Mouse (Mus musculus) CH12.LX (cell line): ENCODE data around the gene Ccnt1. TPM values are rescaled to one million over a fixed set of nuclear protein-coding genes. Genes with fewer than 3 reads are reported as not detected.

Experiments
- DNase-seq: peaks from one replicate; pipeline ENCODE4 v3.0.0-alpha.2; 2013; ENCODE audit errors: extremely low read depth
- H3K27ac ChIP-seq: 2 replicates; pipeline ENCODE4 v1.5.1; 2012; ENCODE audit warnings: low read depth, mild to moderate bottlenecking, control low read depth, moderate library complexity; ENCODE audit not compliant: insufficient read depth
- H3K27me3 ChIP-seq: replicated peaks from 2 replicates; pipeline ENCODE3; 2012; ENCODE audit warnings: inconsistent platforms
- H3K36me3 ChIP-seq, 2 experiments: replicated peaks in 1 of 2; 2 replicates each; pipeline versions ENCODE3 to v1.6.1; 2012; ENCODE audit warnings: inconsistent platforms in 1 of 2, low read length in 1 of 2, mild to moderate bottlenecking in 1 of 2, mixed read lengths in 1 of 2, moderate library complexity in 1 of 2; ENCODE audit not compliant: control insufficient read depth in 1 of 2, insufficient read depth in 1 of 2
- H3K4me1 ChIP-seq, 2 experiments: 2 replicates each; pipeline ENCODE4 v1.6.1; 2012; ENCODE audit warnings: inconsistent platforms in 1 of 2, moderate library complexity in 1 of 2; ENCODE audit not compliant: insufficient read depth in 2 of 2, control insufficient read depth in 1 of 2
- H3K4me2 ChIP-seq: 2 replicates; pipeline ENCODE4 v1.6.1; 2012; ENCODE audit warnings: low read depth, mild to moderate bottlenecking, control low read depth; ENCODE audit not compliant: poor library complexity, insufficient read depth, severe bottlenecking
- H3K4me3 ChIP-seq, 3 experiments: fragments of 150-350 bp in 1 of 3; sonication (generic) in 1 of 3; replicated peaks in 1 of 3; 2 replicates each; pipeline versions ENCODE3 to v1.5.1; 2011 to 2012; ENCODE audit warnings: low read depth in 2 of 3, low read length in 2 of 3, mild to moderate bottlenecking in 2 of 3, moderate library complexity in 2 of 3, control low read depth in 1 of 3, improper control_type of control experiment in 1 of 3, inconsistent platforms in 1 of 3, mixed read lengths in 1 of 3; ENCODE audit not compliant: poor library complexity in 1 of 3
- H3K79me2 ChIP-seq: replicated peaks from 2 replicates; pipeline ENCODE4 v1.6.1; 2012; ENCODE audit warnings: mild to moderate bottlenecking, moderate library complexity; ENCODE audit not compliant: control insufficient read depth, poor library complexity, insufficient read depth, severe bottlenecking; ENCODE audit errors: extremely low read depth
- H3K9ac ChIP-seq: 2 replicates; pipeline ENCODE4 v1.6.1; 2012; ENCODE audit warnings: low read depth, mild to moderate bottlenecking, control low read depth, moderate library complexity; ENCODE audit not compliant: insufficient read depth
- H3K9me3 ChIP-seq: replicated peaks from 2 replicates; pipeline ENCODE3; 2012; ENCODE audit warnings: low read length, inconsistent platforms, mixed read lengths
- CHD1 ChIP-seq: IDR thresholded peaks from 2 replicates; pipeline ENCODE4 v1.6.1; 2012; ENCODE audit warnings: low read depth, low read length, improper control_type of control experiment, inconsistent platforms
- CHD2 ChIP-seq: IDR thresholded peaks from 2 replicates; pipeline ENCODE4 v1.6.1; 2011; ENCODE audit warnings: low read length, improper control_type of control experiment
- E2F4 ChIP-seq: IDR thresholded peaks from 2 replicates; pipeline ENCODE4 v1.6.1; 2011; ENCODE audit warnings: low read depth, low read length, improper control_type of control experiment; ENCODE audit not compliant: insufficient replicate concordance
- EP300 ChIP-seq: IDR thresholded peaks from 2 replicates; pipeline ENCODE4 v1.6.1; 2011; ENCODE audit warnings: low read length, improper control_type of control experiment
- ETS1 ChIP-seq: conservative IDR thresholded peaks from 2 replicates; pipeline ENCODE4 v1.6.1; 2012; ENCODE audit warnings: low read depth, mild to moderate bottlenecking, inconsistent platforms, low read length, improper control_type of control experiment, moderate library complexity
- GABPA ChIP-seq: IDR thresholded peaks from 2 replicates; pipeline ENCODE4 v1.6.1; 2012; ENCODE audit warnings: low read depth, low read length, improper control_type of control experiment, inconsistent platforms; ENCODE audit not compliant: insufficient replicate concordance
- IRF4 ChIP-seq: IDR thresholded peaks from 2 replicates; pipeline ENCODE4 v1.6.1; 2014; ENCODE audit warnings: low read depth, mild to moderate bottlenecking, inconsistent platforms, low read length, improper control_type of control experiment
- JUND ChIP-seq: conservative IDR thresholded peaks from 2 replicates; pipeline ENCODE4 v1.6.1; 2011; ENCODE audit warnings: low read depth, low read length, improper control_type of control experiment
- KAT2A ChIP-seq: IDR thresholded peaks from 2 replicates; pipeline ENCODE4 v1.6.1; 2012; ENCODE audit warnings: low read length, improper control_type of control experiment, inconsistent platforms; ENCODE audit not compliant: insufficient replicate concordance
- MAFK ChIP-seq: IDR thresholded peaks from 2 replicates; pipeline ENCODE4 v1.6.1; 2011; ENCODE audit warnings: low read length, improper control_type of control experiment; ENCODE audit not compliant: insufficient replicate concordance
- MAX ChIP-seq: IDR thresholded peaks from 2 replicates; pipeline ENCODE4 v1.6.1; 2011; ENCODE audit warnings: low read length, improper control_type of control experiment
- MXI1 ChIP-seq: IDR thresholded peaks from 2 replicates; pipeline ENCODE4 v1.6.1; 2011; ENCODE audit warnings: mild to moderate bottlenecking, low read depth, low read length, improper control_type of control experiment
- NRF1 ChIP-seq: IDR thresholded peaks from 2 replicates; pipeline ENCODE4 v1.6.1; 2014; ENCODE audit warnings: low read depth, mild to moderate bottlenecking, inconsistent platforms, low read length, improper control_type of control experiment, moderate library complexity
- PAX5 ChIP-seq: IDR thresholded peaks from 2 replicates; pipeline ENCODE4 v1.6.1; 2012; ENCODE audit warnings: low read length, inconsistent platforms, mixed read lengths
- POLR2AphosphoS2 ChIP-seq: IDR thresholded peaks from 2 replicates; pipeline ENCODE4 v1.6.1; 2011; ENCODE audit warnings: low read depth, low read length, improper control_type of control experiment
- RAD21 ChIP-seq: IDR thresholded peaks from 2 replicates; pipeline ENCODE4 v1.6.1; 2011; ENCODE audit warnings: low read depth, mild to moderate bottlenecking, low read length, improper control_type of control experiment, moderate library complexity
- RCOR1 ChIP-seq: conservative IDR thresholded peaks from 2 replicates; pipeline ENCODE4 v1.6.1; 2012; ENCODE audit warnings: low read depth, mild to moderate bottlenecking, inconsistent platforms, low read length, improper control_type of control experiment
- SIN3A ChIP-seq: IDR thresholded peaks from 2 replicates; pipeline ENCODE4 v1.6.1; 2012; ENCODE audit warnings: low read length, improper control_type of control experiment, inconsistent platforms
- SMC3 ChIP-seq: IDR thresholded peaks from 2 replicates; pipeline ENCODE4 v1.6.1; 2011; ENCODE audit warnings: low read depth, low read length, improper control_type of control experiment
- UBTF ChIP-seq: IDR thresholded peaks from 2 replicates; pipeline ENCODE4 v1.6.1; 2012; ENCODE audit warnings: low read depth, mild to moderate bottlenecking, inconsistent platforms, low read length, improper control_type of control experiment, moderate library complexity
- USF1 ChIP-seq: IDR thresholded peaks from 2 replicates; pipeline ENCODE4 v1.6.1; 2014; ENCODE audit warnings: low read depth, mild to moderate bottlenecking, inconsistent platforms, low read length, improper control_type of control experiment
- ZC3H11A ChIP-seq: IDR thresholded peaks from 2 replicates; pipeline ENCODE4 v1.6.1; 2012; ENCODE audit warnings: low read depth, mild to moderate bottlenecking, inconsistent platforms, low read length, improper control_type of control experiment
- ZKSCAN1 ChIP-seq: IDR thresholded peaks from 2 replicates; pipeline ENCODE4 v1.6.1; 2012; ENCODE audit warnings: low read depth, inconsistent platforms, low read length, improper control_type of control experiment, borderline replicate concordance
- ZNF384 ChIP-seq: IDR thresholded peaks from 2 replicates; pipeline ENCODE4 v1.6.1; 2012; ENCODE audit warnings: low read depth, low read length, improper control_type of control experiment, inconsistent platforms
- dilution Hi-C: fragments of 300-500 bp; cut with MboI; formaldehyde crosslinking; loops from 2 replicates; pipeline ENCODE4 v1.14.3; 2020; ENCODE audit warnings: low sequenced_read_pairs; ENCODE audit not compliant: extremely low pct_unique_long_range_greater_than_20kb, extremely low pct_ligation_motif_present
- in situ Hi-C: fragments of 300-500 bp; cut with MboI; formaldehyde crosslinking; loops from 3 replicates; pipeline ENCODE4 v1.14.3; 2019; ENCODE audit warnings: low sequenced_read_pairs, low pct_ligation_motif_present, low pct_unique_long_range_greater_than_20kb, mixed read lengths
- polyA plus RNA-seq: library from polyadenylated mRNA; unstranded; fragments of >175 nt; gene quantifications from 2 replicates; pipeline ENCODE4 v1.2.1, GENCODE M21; 2012; ENCODE audit warnings: low read depth; ENCODE audit not compliant: insufficient read length
- total RNA-seq, 2 experiments: library from RNA; depleted of rRNA; stranded (reverse); fragments of 300-350 nt in 1 of 2; fragments of >200 nt in 1 of 2; gene quantifications; 2 replicates each; pipeline ENCODE4 v1.2.3; 2012 to 2014

Gene Ccnt1
- total and polyA plus RNA-seq, 3 experiments, result 36.8 to 73.3 (median 41.3) TPM

DNA sequence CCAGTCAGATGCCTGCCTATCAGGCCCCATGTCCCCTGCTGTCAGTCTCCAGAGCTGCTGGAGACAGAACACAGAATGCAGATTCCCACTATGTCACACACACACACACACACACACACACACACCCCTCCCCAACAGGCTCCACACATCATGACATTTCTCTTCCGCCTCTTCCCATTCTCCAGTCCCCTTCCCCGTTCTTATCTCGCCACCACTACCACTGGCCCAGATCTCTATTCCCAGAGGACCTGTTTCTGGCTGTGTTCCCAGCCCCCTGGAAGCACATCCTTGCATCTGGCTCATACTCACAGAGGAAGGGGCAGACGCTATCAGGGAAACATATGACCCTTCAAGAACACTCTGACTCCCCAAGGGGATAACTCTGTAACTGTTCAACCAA lies 36.8 kb upstream of the Ccnt1 start:
- no peak for DNase-seq
- in situ Hi-C loops (no loop called here), dilution Hi-C loops (no loop called here)
- Histone ChIP-seq H3K4me2 (no peak overlapping the region), H3K27me3 (peaks cover 83% of the 10 kb centered on the region), H3K9ac (no peak overlapping the region), H3K79me2 (no peaks in the 10 kb centered on the region), H3K4me3 (no peak overlapping the region), H3K36me3 (no peaks in the 10 kb centered on the region), H3K27ac (no peak overlapping the region), H3K9me3 (no peaks in the 10 kb centered on the region), H3K4me1 (peaks cover 0 to 3% of the 10 kb centered on the region in 2 experiments; a peak in 1 of 4 replicates)
- no peak for TF ChIP-seq CHD1
- TF ChIP-seq RCOR1, result no peak
- no peak for TF ChIP-seq SIN3A
- no peak for TF ChIP-seq ZC3H11A
- TF ChIP-seq EP300, result no peak
- TF ChIP-seq CHD2, result no peak
- no peak for TF ChIP-seq MXI1
- TF ChIP-seq KAT2A, result no peak
- no peak for TF ChIP-seq GABPA
- TF ChIP-seq RAD21, result no peak
- no peak for TF ChIP-seq IRF4

DNA sequence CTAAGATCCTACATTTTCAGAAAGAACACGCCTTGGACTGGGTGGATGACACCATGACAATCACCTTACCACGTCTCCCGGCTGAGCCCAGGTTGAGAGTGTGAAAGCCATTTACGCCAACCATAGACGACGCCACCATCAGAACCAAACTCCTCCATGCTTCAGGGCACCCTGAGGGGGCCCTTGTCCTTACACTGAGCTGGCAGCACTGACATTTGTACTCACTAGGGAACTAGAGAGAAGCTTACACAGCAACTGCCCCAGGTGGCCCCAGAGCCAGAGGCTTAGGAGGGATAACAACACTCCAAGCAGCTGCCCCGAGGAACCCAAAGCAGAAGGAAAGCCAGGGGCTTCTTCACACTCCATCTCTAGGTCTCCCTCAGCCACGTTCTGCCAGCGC lies 36.0 kb upstream of the Ccnt1 start:
- Histone ChIP-seq H3K4me1 (0 out of 4 replicates have a peak, but pooled peaks cover 0 to 3% of the 10 kb centered on the region in 2 experiments), H3K9me3 (no peaks in the 10 kb centered on the region), H3K79me2 (no peaks in the 10 kb centered on the region), H3K4me3 (no peak overlapping the region), H3K4me2 (no peak overlapping the region), H3K27me3 (peaks cover 89% of the 10 kb centered on the region), H3K36me3 (no peaks in the 10 kb centered on the region), H3K27ac (no peak overlapping the region), H3K9ac (no peak overlapping the region)
- in situ Hi-C loops, result no loop called here
- TF ChIP-seq E2F4 (no peak), ZNF384 (no peak), ETS1 (no peak)
- dilution Hi-C loops, result no loop called here
- no peak for DNase-seq

DNA sequence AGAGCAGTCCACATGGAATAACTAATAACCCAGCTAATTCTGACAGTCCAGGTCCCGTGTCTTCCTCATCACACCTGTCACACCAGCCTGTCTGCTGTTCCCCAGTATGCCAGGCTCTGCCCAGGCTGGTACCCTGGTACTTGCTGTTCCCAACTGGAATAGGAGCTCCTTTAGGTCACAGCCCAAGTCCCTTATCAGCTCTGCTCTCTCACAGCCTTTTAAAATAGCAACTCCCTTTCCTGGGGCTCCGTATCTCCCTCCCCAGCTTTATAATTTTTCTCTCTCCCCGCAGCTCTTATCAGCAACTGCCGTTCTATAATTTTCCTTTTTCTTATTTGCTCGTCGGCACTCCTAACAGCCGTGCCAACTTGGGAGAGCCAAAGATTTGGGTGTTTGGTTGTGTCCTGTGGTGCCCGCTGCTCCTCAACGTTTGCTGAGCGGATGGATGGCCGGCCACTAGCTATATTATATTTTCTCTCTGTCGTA lies 35.4 kb upstream of the Ccnt1 start:
- no peak for DNase-seq
- Histone ChIP-seq H3K27me3 (peaks cover 93% of the 10 kb centered on the region), H3K36me3 (no peaks in the 10 kb centered on the region), H3K4me1 (0 out of 4 replicates have a peak, but pooled peaks cover 0 to 3% of the 10 kb centered on the region in 2 experiments), H3K9ac (no peak overlapping the region), H3K4me3 (no peak overlapping the region), H3K4me2 (no peak overlapping the region), H3K79me2 (no peaks in the 10 kb centered on the region), H3K27ac (no peak overlapping the region), H3K9me3 (no peaks in the 10 kb centered on the region)
- no peak for TF ChIP-seq SMC3
- no peak for TF ChIP-seq MXI1
- TF ChIP-seq MAX, result no peak
- TF ChIP-seq ZNF384, result no peak
- no peak for TF ChIP-seq USF1
- no peak for TF ChIP-seq ZKSCAN1
- TF ChIP-seq NRF1, result no peak
- TF ChIP-seq RAD21, result no peak
- no peak for TF ChIP-seq MAFK
- TF ChIP-seq JUND, result no peak
- no peak for TF ChIP-seq PAX5
- TF ChIP-seq POLR2AphosphoS2, result no peak
- no peak for TF ChIP-seq UBTF
- TF ChIP-seq KAT2A, result no peak
- dilution Hi-C loops, result no loop called here
- in situ Hi-C loops, result no loop called here
